In genomic region chr10:43392921-43393320, GRCm38 (mm10) we compare ENCODE assay signal across 24 mouse cellular contexts.
"Had no signal": no experiment of that assay in that cellular context is flagged by ENCODE, and none has a peak within 500 bp of the region (broad histone marks: within the 10 kb centered on the region; RNA-seq: fewer than 3 reads in every experiment).

No protein-coding gene starts in this region.

- DNase-seq: gastrocnemius, postnatal 14 days; gastrocnemius, postnatal 36 days; heart, adult 18-20 months; heart, postnatal 10 days; heart, postnatal 36 days; kidney, adult 11 months; kidney, adult 2 months; kidney, adult 9 months; kidney, postnatal 14 days; kidney, postnatal 36 days; layer of hippocampus, adult 9-11 months; layer of hippocampus, postnatal 36 days; liver; liver, embryonic 13.5 days had no signal

- H3K4me3 ChIP-seq: heart, embryonic 10.5 days; heart, embryonic 12.5 days; hindbrain, embryonic 13.5 days; hindbrain, embryonic 15.5 days; kidney, embryonic 15.5 days; limb, embryonic 10.5 days; limb, embryonic 12.5 days; liver, embryonic 13.5 days; liver, embryonic 15.5 days had no signal

- H3K27me3 ChIP-seq: heart, embryonic 12.5 days; hindbrain, embryonic 13.5 days; hindbrain, embryonic 15.5 days; kidney, embryonic 15.5 days; limb, embryonic 12.5 days; liver, embryonic 13.5 days; liver, embryonic 15.5 days had no signal

- H3K36me3 ChIP-seq: hindbrain, embryonic 15.5 days; liver, embryonic 15.5 days had no signal

- H3K27ac ChIP-seq: heart, embryonic 10.5 days; hindbrain, embryonic 13.5 days; hindbrain, embryonic 15.5 days; hindbrain, postnatal 0 days; kidney, embryonic 15.5 days; kidney, postnatal 0 days; limb, embryonic 10.5 days; limb, embryonic 12.5 days; liver, embryonic 13.5 days; liver, embryonic 15.5 days had no signal

- H3K9me3 ChIP-seq: heart, embryonic 10.5 days; heart, embryonic 12.5 days; hindbrain, embryonic 13.5 days; hindbrain, embryonic 15.5 days; limb, embryonic 10.5 days; limb, embryonic 12.5 days; liver, embryonic 13.5 days; liver, embryonic 15.5 days had no signal

- H3K4me1 ChIP-seq: heart, embryonic 10.5 days; heart, embryonic 12.5 days; hindbrain, embryonic 13.5 days; hindbrain, embryonic 15.5 days; kidney, embryonic 15.5 days; limb, embryonic 10.5 days; limb, embryonic 12.5 days; liver, embryonic 15.5 days had no signal
